Mouse (Mus musculus) erythroblast, embryonic 14.5 days (primary cell): ENCODE measurements around the gene Klra4. TPM values are rescaled to one million over a fixed set of nuclear protein-coding genes. Genes with fewer than 3 reads are reported as not detected.
"Not testable (repeated sequence)": the region's sequence is repeated elsewhere in the genome, so short reads cannot be mapped to it uniquely, and the experiment has no call there.

ENCODE experiments used
- H3K27me3 ChIP-seq: 2 replicates; pipeline ENCODE4 v1.6.1; 2012; ENCODE audit warnings: inconsistent platforms; ENCODE audit not compliant: control insufficient read depth
- H3K36me3 ChIP-seq: 2 replicates; pipeline ENCODE4 v1.6.1; 2012; ENCODE audit warnings: mild to moderate bottlenecking, inconsistent platforms; ENCODE audit not compliant: control insufficient read depth
- H3K4me1 ChIP-seq: 2 replicates; pipeline ENCODE4 v1.6.1; 2012; ENCODE audit warnings: inconsistent platforms; ENCODE audit not compliant: control insufficient read depth
- H3K4me3 ChIP-seq: replicated peaks from 2 replicates; pipeline ENCODE3; 2012; ENCODE audit warnings: moderate library complexity, mild to moderate bottlenecking, inconsistent platforms
- H3K9me3 ChIP-seq: 2 replicates; pipeline ENCODE4 v1.6.1; 2012; ENCODE audit warnings: low read length, inconsistent platforms, mixed read lengths; ENCODE audit not compliant: control insufficient read depth
- GATA1 ChIP-seq: IDR thresholded peaks from 2 replicates; pipeline ENCODE4 v1.6.1; 2012; ENCODE audit warnings: low read length, inconsistent platforms, mixed read lengths
- TAL1 ChIP-seq: IDR thresholded peaks from 3 replicates; pipeline ENCODE4 v1.6.1; 2012; ENCODE audit warnings: low read length, inconsistent platforms, mixed read lengths
- polyA plus RNA-seq: library from polyadenylated mRNA; stranded (reverse); fragments of >175 nt; gene quantifications from 2 replicates; pipeline ENCODE4 v1.2.3, GENCODE M21; 2012

Gene Klra4
- not detected in 2 replicates for polyA plus RNA-seq

DNA sequence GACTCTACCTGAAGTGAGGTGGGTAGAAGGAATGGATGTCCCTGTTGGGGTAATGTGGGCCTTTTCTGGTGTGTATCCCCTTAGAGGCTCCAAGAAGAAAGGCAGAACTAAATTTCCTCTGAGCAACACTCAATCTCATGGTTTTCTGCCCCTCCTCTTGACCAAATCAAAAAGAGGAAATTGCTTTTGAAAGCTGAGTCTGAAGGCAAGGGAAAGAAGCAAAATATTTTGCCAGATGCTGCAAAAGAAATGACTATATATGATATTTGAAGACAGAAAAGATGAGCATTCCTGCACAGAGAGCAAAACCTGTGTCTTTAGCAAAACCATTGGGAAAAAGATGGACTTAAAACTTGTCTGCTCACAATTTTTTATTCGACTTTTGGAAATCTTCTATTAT, at the start of gene Klra4:
Gene Klra4 (minus strand): TSS at position 101 of the 400 bp plus-strand sequence.
- not testable (repeated sequence) for H3K4me3 ChIP-seq, H3K4me1 ChIP-seq, H3K36me3 ChIP-seq, H3K9me3 ChIP-seq, H3K27me3 ChIP-seq

DNA sequence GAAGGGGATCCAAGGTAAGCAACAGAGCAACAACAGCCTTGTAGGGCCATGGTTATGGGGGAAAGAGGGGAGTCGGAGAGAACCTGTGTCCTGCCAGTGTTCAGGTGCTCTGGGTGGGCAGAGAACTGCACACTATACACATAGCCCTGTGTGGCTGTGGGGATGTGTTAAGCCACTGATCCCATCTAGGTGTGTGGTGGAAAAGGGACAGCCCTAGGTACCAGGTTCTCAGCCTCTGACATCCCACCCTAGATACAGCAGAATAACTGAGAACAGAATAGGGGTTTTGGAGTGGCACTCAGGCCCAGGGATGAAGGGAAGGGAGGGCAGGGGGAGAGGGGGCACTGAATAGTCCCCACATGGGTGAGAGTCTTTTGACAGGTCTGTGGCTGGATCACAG, 43.4 kb upstream of the Klra4 start:
- Histone ChIP-seq H3K9me3 (no peaks in the 10 kb centered on the region), H3K4me1 (no peaks in the 10 kb centered on the region), H3K36me3 (no peaks in the 10 kb centered on the region), H3K4me3 (no peak overlapping the region), H3K27me3 (no peaks in the 10 kb centered on the region)
- no peak for TF ChIP-seq GATA1
- no peak for TF ChIP-seq TAL1

GRCm38 (mm10) chr6:130102743-130103142, 35.7 kb upstream of the Klra4 start:
- H3K36me3 ChIP-seq, H3K4me3 ChIP-seq, H3K27me3 ChIP-seq, H3K9me3 ChIP-seq, H3K4me1 ChIP-seq: not testable (repeated sequence)

GRCm38 (mm10) chr6:130092336-130092948, 25.4 kb upstream of the Klra4 start:
- TF ChIP-seq TAL1 (no peak), GATA1 (no peak)
- H3K4me1 ChIP-seq: no peaks in the 10 kb centered on the region

GRCm38 (mm10) chr6:130065196-130065595, 1.9 kb downstream of the Klra4 start:
- Histone ChIP-seq H3K4me3 (no peak overlapping the region), H3K27me3 (no peaks in the 10 kb centered on the region), H3K9me3 (no peaks in the 10 kb centered on the region), H3K4me1 (no peaks in the 10 kb centered on the region), H3K36me3 (no peaks in the 10 kb centered on the region)
- no peak for TF ChIP-seq TAL1
- TF ChIP-seq GATA1: no peak

More at GRCm38 (mm10) chr6:130092336-130092948, 25.4 kb upstream of the Klra4 start:
- no peaks in the 10 kb centered on the region for H3K27me3 ChIP-seq
- no peak overlapping the region for H3K4me3 ChIP-seq
- no peaks in the 10 kb centered on the region for H3K36me3 ChIP-seq
- H3K9me3 ChIP-seq: no peaks in the 10 kb centered on the region

DNA sequence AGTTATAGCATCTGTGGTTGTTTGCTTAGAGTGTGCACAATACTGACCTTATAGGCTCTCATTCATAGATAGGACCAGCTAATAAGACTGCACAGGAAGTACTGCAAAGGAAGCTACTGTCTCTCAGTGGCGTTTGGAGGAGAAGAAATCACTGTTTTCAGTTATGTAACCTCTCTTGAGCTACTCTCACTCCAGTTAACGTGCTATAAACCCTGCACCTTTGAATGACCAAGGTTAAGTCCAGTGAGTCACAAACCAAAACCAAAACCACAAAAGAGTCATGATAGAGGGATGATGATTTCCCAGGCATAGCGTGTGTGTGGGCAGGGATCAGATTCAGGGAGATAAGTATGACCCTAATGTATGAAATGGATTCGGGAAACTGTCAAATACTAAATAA, 31.9 kb downstream of the Klra4 start:
- not testable (repeated sequence) for H3K27me3 ChIP-seq, H3K36me3 ChIP-seq, H3K4me1 ChIP-seq, H3K9me3 ChIP-seq, H3K4me3 ChIP-seq

- H3K9me3 ChIP-seq, H3K4me3 ChIP-seq, H3K27me3 ChIP-seq, H3K4me1 ChIP-seq, H3K36me3 ChIP-seq: not testable (repeated sequence)
Observed at GRCm38 (mm10) chr6:130031493-130032089, 35.5 kb downstream of the Klra4 start.

DNA sequence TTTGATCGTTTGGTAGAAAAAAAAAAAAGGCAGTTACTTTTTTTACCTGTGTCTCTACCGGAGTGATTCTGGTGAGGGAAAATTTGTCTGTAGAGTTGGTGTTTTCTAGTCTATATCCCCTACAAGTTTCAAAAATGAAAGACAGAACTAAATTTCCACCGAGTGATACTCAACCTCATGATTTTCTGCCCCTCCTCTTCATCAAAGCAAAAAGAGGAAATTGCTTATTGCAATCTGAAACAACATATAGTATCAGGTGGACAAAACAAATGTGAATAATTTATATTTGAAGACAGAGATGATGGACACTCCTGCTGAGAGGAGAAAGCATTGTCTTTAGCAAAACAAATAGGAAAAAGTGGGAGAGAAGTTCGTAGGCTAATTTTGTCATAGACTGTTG, 40.2 kb downstream of the Klra4 start, which contains the start of gene Klra6:
Gene Klra6 (minus strand): TSS at position 101 of the 400 bp plus-strand sequence.
- H3K27me3 ChIP-seq: no peaks in the 10 kb centered on the region
- TF ChIP-seq GATA1 (no peak), TAL1 (no peak)
- no peaks in the 10 kb centered on the region for H3K9me3 ChIP-seq
- no peaks in the 10 kb centered on the region for H3K4me1 ChIP-seq
- no peak within 1 kb of the TSS for H3K4me3 ChIP-seq
- no peaks in the 10 kb centered on the region for H3K36me3 ChIP-seq

Other genes starting within 250 kb of the Klra4 start
- gene Gm17631, start 204.6 kb downstream of the Klra4 start, polyA plus RNA-seq: not detected in 2 replicates
- gene Klra17, start 190.6 kb downstream of the Klra4 start, polyA plus RNA-seq: not detected in 2 replicates
- not detected in 2 replicates for gene Klra5, start 149.6 kb downstream of the Klra4 start, polyA plus RNA-seq
- not detected in 2 replicates for gene Klra6, start 40.3 kb downstream of the Klra4 start, polyA plus RNA-seq
- gene Klra8, start 62.6 kb upstream of the Klra4 start, polyA plus RNA-seq: not detected in 2 replicates
- not detected in 2 replicates for gene Klra9, start 125.8 kb upstream of the Klra4 start, polyA plus RNA-seq
- not detected in 2 replicates for gene Klra7, start 166.1 kb upstream of the Klra4 start, polyA plus RNA-seq
- gene Klra10, start 214.7 kb upstream of the Klra4 start, polyA plus RNA-seq: not detected in 2 replicates